Mouse (Mus musculus): ENCODE data around the gene Hoxd3.

DNA sequence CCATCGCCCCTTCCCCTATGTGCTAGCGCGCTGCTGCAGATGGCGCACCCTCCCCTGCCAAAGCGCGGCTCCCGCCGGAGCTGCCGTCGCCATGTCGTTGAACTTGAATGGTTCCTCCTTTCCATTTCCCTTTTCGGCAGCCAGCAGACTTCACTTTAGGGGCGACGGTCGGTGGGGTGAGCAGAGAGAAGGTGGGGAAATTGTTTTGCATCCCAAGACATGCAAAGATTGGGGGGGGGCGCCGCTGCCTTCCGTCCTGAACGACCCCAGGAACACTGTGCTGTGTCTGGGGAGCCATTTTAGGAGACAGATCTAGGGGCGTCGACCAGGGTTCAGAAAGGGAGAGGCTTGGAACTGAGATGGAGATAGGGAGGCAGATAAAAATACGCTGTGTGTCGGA is 31.7 kb upstream of the Hoxd3 start:
- no peak for TF ChIP-seq CTCF (IDR thresholded peaks at IDR 0.05; ENCODE audit: low read depth)
- TF ChIP-seq EP300 (optimal IDR thresholded peaks at IDR 0.05): no peak

Data from stomach, postnatal 0 days (tissue).